Mouse (Mus musculus) lung, embryonic 14.5 days (tissue): ENCODE measurements around the gene Smarce1. TPM values are rescaled to one million over a fixed set of nuclear protein-coding genes. Genes with fewer than 3 reads are reported as not detected.

Experiments used
- ATAC-seq: fragments of 200-750 bp; cut with Nextera tagmentation; 2 replicates; pipeline ENCODE4 v1.8.0; 2017; ENCODE audit warnings: mild to moderate bottlenecking, moderate TSS enrichment, moderate library complexity; ENCODE audit not compliant: insufficient read depth
- DNase-seq: peaks from one replicate; pipeline ENCODE4 v3.0.0-alpha.2; 2015
- H3K27ac ChIP-seq: fragments of 300-500 bp; sonication (generic); 2 replicates; pipeline ENCODE4 v1.5.1; 2014; ENCODE audit warnings: low read depth, mild to moderate bottlenecking, moderate library complexity
- H3K27me3 ChIP-seq: fragments of 300-500 bp; sonication (generic); 2 replicates; pipeline ENCODE4 v1.6.1; 2014; ENCODE audit warnings: low read length, control low read depth; ENCODE audit not compliant: insufficient read depth
- H3K36me3 ChIP-seq: fragments of 300-500 bp; sonication (generic); 2 replicates; pipeline ENCODE4 v1.6.1; 2014; ENCODE audit warnings: control low read depth; ENCODE audit not compliant: insufficient read depth
- H3K4me1 ChIP-seq: fragments of 300-500 bp; sonication (generic); 2 replicates; pipeline ENCODE4 v1.6.1; 2014; ENCODE audit warnings: antibody characterized with exemption, control low read depth; ENCODE audit not compliant: insufficient read depth
- H3K4me2 ChIP-seq: fragments of 300-500 bp; sonication (generic); 2 replicates; pipeline ENCODE4 v1.6.1; 2014; ENCODE audit warnings: mild to moderate bottlenecking
- H3K4me3 ChIP-seq: fragments of 300-500 bp; sonication (generic); 2 replicates; pipeline ENCODE4 v1.5.1; 2014; ENCODE audit warnings: low read depth, low read length
- H3K9ac ChIP-seq: fragments of 300-500 bp; sonication (generic); 2 replicates; pipeline ENCODE4 v1.6.1; 2014
- H3K9me3 ChIP-seq: fragments of 300-500 bp; sonication (generic); 2 replicates; pipeline ENCODE4 v1.6.1; 2016; ENCODE audit warnings: low read depth, low read length, control low read depth
- CTCF ChIP-seq: IDR thresholded peaks from 2 replicates; pipeline ENCODE4 v1.5.1; 2016; ENCODE audit warnings: antibody characterized with exemption, low read depth
- WGBS: fragments of 180-500 bp; shearing (Covaris S2); extraction: QIAGEN DNeasy Blood & Tissue Kit; methylation state at CpG from one replicate; pipeline ENCODE4 v1.1.7; 2014; 5-methylcytosine and 5-hydroxymethylcytosine counted together
- polyA plus RNA-seq: library from polyadenylated mRNA; unstranded; fragments of >200 nt; fragmentation: Nextera tagmentation; extraction: Ambion mirVana; gene quantifications from 2 replicates; pipeline ENCODE4 v1.2.1, GENCODE M21; 2014

Smarce1 gene
- polyA plus RNA-seq, 1 experiment from 2014 or later, result 189 TPM

- WGBS, result 83% methylated on average over 2 of the region's 2 CpGs
- Histone ChIP-seq H3K4me1 (no peaks in the 10 kb centered on the region), H3K4me2 (no peak overlapping the region), H3K36me3 (no peaks in the 10 kb centered on the region), H3K27ac (no peak overlapping the region), H3K27me3 (no peaks in the 10 kb centered on the region), H3K9me3 (no peaks in the 10 kb centered on the region), H3K9ac (no peak overlapping the region), H3K4me3 (no peak overlapping the region)
- TF ChIP-seq CTCF, result no peak
- DNase-seq (no peak), ATAC-seq (no peak)
Observed at GRCm38 (mm10) chr11:99169438-99169837, 61.4 kb downstream of the Smarce1 start.

GRCm38 (mm10) chr11:99168030-99168474 lies 62.8 kb downstream of the Smarce1 start:
- H3K9ac ChIP-seq, result no peak overlapping the region
- no peak overlapping the region for H3K4me2 ChIP-seq
- no peak for ATAC-seq
- WGBS, result 59% methylated on average over 12 of the region's 12 CpGs
- no peaks in the 10 kb centered on the region for H3K27me3 ChIP-seq
- H3K9me3 ChIP-seq, result no peaks in the 10 kb centered on the region
- TF ChIP-seq CTCF, result no peak
- no peak overlapping the region for H3K4me3 ChIP-seq
- no peaks in the 10 kb centered on the region for H3K4me1 ChIP-seq
- no peak overlapping the region for H3K27ac ChIP-seq
- no peaks in the 10 kb centered on the region for H3K36me3 ChIP-seq
- no peak for DNase-seq

GRCm38 (mm10) chr11:99167576-99167975 lies 63.2 kb downstream of the Smarce1 start:
- Histone ChIP-seq H3K27me3 (no peaks in the 10 kb centered on the region), H3K36me3 (no peaks in the 10 kb centered on the region), H3K4me2 (no peak overlapping the region), H3K9ac (no peak overlapping the region), H3K4me3 (no peak overlapping the region), H3K4me1 (no peaks in the 10 kb centered on the region), H3K27ac (no peak overlapping the region), H3K9me3 (no peaks in the 10 kb centered on the region)
- DNase-seq, result no peak
- 83% methylated on average over 7 of the region's 7 CpGs for WGBS
- ATAC-seq, result no peak
- no peak for TF ChIP-seq CTCF

DNA sequence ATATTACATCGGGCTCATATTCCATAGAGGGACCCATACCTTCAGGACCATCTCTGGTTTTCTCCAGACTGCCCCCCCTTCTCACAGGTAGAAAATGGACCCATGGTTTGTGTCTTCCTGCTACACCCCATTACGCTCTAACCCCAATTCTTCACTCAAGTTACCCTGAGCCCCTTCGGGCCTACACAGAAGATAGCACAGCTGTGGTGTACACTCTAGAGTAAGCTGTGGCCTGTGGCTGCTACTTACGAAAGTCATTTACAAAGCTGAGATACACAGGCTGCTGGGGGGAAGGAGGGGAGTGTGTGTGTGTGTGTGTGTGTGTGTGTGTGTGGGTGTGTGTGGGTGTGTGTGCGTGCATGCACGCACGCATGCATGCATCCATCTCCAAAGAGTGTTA lies 64.6 kb downstream of the Smarce1 start:
- H3K27me3 ChIP-seq, result no peaks in the 10 kb centered on the region
- H3K36me3 ChIP-seq, result no peaks in the 10 kb centered on the region
- no peak overlapping the region for H3K27ac ChIP-seq
- H3K4me2 ChIP-seq, result no peak overlapping the region
- no peak for TF ChIP-seq CTCF
- H3K4me1 ChIP-seq, result no peaks in the 10 kb centered on the region
- ATAC-seq (no peak), DNase-seq (no peak)
- H3K9ac ChIP-seq, result no peak overlapping the region
- no peak overlapping the region for H3K4me3 ChIP-seq
- no peaks in the 10 kb centered on the region for H3K9me3 ChIP-seq
- WGBS, result 90% methylated on average over 7 of the region's 7 CpGs

- Histone ChIP-seq H3K36me3 (no peaks in the 10 kb centered on the region), H3K4me3 (no peak overlapping the region), H3K27me3 (no peaks in the 10 kb centered on the region), H3K4me2 (no peak overlapping the region), H3K27ac (no peak overlapping the region), H3K9me3 (no peaks in the 10 kb centered on the region), H3K9ac (no peak overlapping the region), H3K4me1 (no peaks in the 10 kb centered on the region)
- no peak for ATAC-seq
- no peak for TF ChIP-seq CTCF
- peak; percentile 46 for DNase-seq
- 48% methylated on average over 11 of the region's 11 CpGs for WGBS
Observed at GRCm38 (mm10) chr11:99165031-99165752, 65.6 kb downstream of the Smarce1 start.

DNA sequence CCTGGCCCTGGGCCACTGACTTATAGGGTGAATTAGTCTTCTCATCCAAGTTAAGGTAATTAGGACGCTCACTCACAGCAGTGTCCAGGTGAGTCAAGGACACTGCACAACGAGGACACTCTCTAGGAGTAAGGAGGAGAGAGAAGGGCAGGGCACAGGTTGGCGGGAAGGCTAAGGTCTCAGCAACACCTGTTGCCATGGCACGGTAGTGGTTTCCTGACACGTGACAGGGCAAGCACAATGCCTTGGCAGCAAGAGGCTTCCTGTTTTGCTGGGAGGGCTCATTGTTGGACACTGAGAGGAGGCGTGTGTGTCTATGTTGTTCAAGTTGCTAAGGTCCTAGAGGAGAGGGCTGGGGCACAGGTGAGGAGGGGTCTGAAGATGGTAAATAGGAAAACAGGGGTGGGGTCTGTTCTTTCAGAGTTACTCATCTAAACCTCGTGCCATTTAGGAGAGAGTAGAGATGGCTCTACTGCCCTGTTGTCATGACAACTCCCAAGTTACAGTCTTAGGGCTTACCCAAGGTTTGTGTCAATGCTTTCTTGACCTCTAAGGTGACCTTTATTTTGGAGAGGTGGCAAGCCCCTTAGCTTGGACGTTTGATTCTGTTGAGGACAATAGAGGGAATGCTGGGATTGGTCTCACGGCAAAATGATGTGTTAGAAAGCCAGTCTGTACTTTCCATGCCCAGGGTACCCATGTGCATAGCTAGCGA lies 67.7 kb downstream of the Smarce1 start:
- WGBS, result 68% methylated on average over 10 of the region's 10 CpGs
- no peak overlapping the region for H3K4me2 ChIP-seq
- TF ChIP-seq CTCF, result no peak

GRCm38 (mm10) chr11:99161648-99162047 lies 69.2 kb downstream of the Smarce1 start:
- no peak overlapping the region for H3K4me3 ChIP-seq
- DNase-seq (no peak), ATAC-seq (no peak)
- H3K4me1 ChIP-seq, result no peaks in the 10 kb centered on the region
- no peak overlapping the region for H3K4me2 ChIP-seq
- H3K9me3 ChIP-seq, result no peaks in the 10 kb centered on the region
- H3K27ac ChIP-seq, result no peak overlapping the region
- no peak for TF ChIP-seq CTCF
- no peaks in the 10 kb centered on the region for H3K27me3 ChIP-seq
- H3K36me3 ChIP-seq, result no peaks in the 10 kb centered on the region
- 41% methylated on average over 5 of the region's 5 CpGs for WGBS
- H3K9ac ChIP-seq, result no peak overlapping the region

More for the DNA sequence above, 67.7 kb downstream of the Smarce1 start:
- Histone ChIP-seq H3K9me3 (no peaks in the 10 kb centered on the region), H3K9ac (no peak overlapping the region), H3K27me3 (no peaks in the 10 kb centered on the region), H3K4me3 (no peak overlapping the region), H3K27ac (no peak overlapping the region), H3K4me1 (no peaks in the 10 kb centered on the region), H3K36me3 (no peaks in the 10 kb centered on the region)
- DNase-seq (peak; percentile 32), ATAC-seq (no peak)
